Mouse (Mus musculus): ENCODE data around the gene Mrvi1. TPM values are rescaled to one million over a fixed set of nuclear protein-coding genes. Genes with fewer than 3 reads are reported as not detected.

Mrvi1 gene
- polyA plus RNA-seq, 1 experiment = 1.7 TPM

DNA sequence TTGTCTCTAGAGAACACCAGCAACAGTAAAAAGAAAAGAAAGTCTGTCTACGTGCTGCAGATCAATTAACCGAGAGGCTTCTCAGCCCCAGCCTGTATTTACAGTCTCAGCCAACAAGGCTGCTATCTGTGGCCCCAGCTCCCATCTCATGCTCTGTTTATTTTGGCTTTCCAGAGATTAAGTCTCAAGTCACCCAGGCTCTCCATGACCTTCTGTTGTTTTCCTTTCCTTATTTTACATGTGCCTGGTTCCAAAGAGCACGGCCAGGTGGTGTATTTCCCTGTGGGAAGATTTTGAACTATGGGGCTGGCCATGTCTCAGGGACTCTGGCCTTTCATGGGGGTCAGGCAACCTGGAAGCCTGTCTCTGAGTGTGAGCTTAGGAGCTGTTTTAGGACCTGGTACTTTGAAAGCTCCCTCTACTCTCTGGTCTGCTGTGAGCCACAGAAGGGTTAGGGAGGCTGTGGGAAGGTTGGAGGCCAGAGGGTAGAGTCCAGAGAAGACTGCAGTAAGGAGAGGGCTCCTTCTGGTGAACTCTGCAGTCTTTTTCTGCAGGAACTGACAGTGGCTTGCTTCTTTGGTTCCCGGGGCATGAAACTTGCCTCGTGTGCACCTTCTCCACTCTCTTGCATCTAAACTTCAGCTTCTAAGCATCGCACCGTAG, 130.6 kb downstream of the Mrvi1 start:
- DNase-seq (ENCODE audit: low read depth) = no peak
- TF ChIP-seq CTCF (IDR thresholded peaks at IDR 0.05; ENCODE audit: borderline replicate concordance, extremely low read depth, insufficient read depth, insufficient read length) = no peak
- TF ChIP-seq POLR2A (IDR thresholded peaks at IDR 0.05; ENCODE audit: borderline replicate concordance, extremely low read depth, insufficient read depth, insufficient read length, poor library complexity, severe bottlenecking) = no peak

GRCm38 (mm10) chr7:110848371-110848770, 133.9 kb downstream of the Mrvi1 start:
- TF ChIP-seq POLR2A (IDR thresholded peaks at IDR 0.05; ENCODE audit: borderline replicate concordance, extremely low read depth, insufficient read depth, insufficient read length, poor library complexity, severe bottlenecking) = no peak
- TF ChIP-seq CTCF (IDR thresholded peaks at IDR 0.05; ENCODE audit: borderline replicate concordance, extremely low read depth, insufficient read depth, insufficient read length) = no peak
- DNase-seq (ENCODE audit: low read depth) = no peak

GRCm38 (mm10) chr7:110847321-110847720, 134.9 kb downstream of the Mrvi1 start:
- TF ChIP-seq POLR2A (IDR thresholded peaks at IDR 0.05; ENCODE audit: borderline replicate concordance, extremely low read depth, insufficient read depth, insufficient read length, poor library complexity, severe bottlenecking) = no peak
- no peak for TF ChIP-seq CTCF (IDR thresholded peaks at IDR 0.05; ENCODE audit: borderline replicate concordance, extremely low read depth, insufficient read depth, insufficient read length)
- DNase-seq (ENCODE audit: low read depth) = no peak

DNA sequence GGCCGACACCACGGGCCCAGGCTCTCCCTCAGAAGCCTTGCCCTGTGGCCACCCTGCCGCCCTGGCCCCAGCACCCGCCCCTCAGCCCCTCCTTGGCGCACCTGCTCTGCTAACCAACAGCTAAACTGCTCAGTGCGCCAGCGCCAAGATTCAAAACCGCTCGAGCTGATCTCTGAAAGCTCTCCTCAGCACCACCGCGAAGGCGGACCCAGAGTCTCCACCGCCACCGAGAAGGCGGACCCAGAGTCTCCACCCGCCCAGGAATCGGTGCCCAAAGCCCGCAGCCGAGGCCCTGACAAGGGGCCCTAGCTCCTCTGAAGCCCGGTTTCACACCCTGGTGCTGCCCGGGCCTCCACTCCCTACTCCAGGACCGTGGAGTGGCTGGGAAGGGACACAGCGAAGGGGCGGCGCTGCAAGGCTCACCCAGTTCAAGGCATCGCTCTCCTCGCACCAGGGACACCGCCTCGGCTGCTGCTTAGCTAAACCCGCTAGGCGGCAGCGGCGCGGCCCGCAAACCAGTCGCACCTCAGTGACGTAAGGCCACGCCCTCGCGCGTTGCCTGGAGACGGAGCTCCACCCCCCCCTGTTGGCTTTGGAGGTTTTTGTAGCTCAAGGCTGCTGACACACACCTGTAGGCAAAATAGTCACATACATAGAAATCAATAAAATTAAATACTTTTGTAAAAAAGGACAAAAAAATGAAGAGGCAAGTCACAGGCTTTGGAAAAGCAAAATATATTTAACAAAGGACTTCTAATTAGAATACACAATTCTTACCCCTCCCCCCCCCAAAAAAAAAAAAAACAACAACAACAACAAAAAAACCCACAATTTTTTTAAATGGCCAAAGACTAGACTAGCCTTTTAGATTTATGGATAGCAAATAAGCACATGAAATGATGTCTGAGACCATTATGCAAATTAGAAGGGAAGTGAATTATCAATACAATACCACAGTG, 138.1 kb downstream of the Mrvi1 start, which contains the start of gene Rnf141:
Gene Rnf141 (minus strand): TSS at position 542 of the 959 bp plus-strand sequence.
- TF ChIP-seq POLR2A (IDR thresholded peaks at IDR 0.05; ENCODE audit: borderline replicate concordance, extremely low read depth, insufficient read depth, insufficient read length, poor library complexity, severe bottlenecking) = peak; percentile 69; the same call in 1 of the 2 replicates
- TF ChIP-seq CTCF (IDR thresholded peaks at IDR 0.05; ENCODE audit: borderline replicate concordance, extremely low read depth, insufficient read depth, insufficient read length) = peak; percentile 49
- peak; percentile 97 for DNase-seq (ENCODE audit: low read depth)

GRCm38 (mm10) chr7:110840332-110840731, 141.9 kb downstream of the Mrvi1 start:
- no peak for TF ChIP-seq CTCF (IDR thresholded peaks at IDR 0.05; ENCODE audit: borderline replicate concordance, extremely low read depth, insufficient read depth, insufficient read length)
- no peak for TF ChIP-seq POLR2A (IDR thresholded peaks at IDR 0.05; ENCODE audit: borderline replicate concordance, extremely low read depth, insufficient read depth, insufficient read length, poor library complexity, severe bottlenecking)
- no peak for DNase-seq (ENCODE audit: low read depth)

DNA sequence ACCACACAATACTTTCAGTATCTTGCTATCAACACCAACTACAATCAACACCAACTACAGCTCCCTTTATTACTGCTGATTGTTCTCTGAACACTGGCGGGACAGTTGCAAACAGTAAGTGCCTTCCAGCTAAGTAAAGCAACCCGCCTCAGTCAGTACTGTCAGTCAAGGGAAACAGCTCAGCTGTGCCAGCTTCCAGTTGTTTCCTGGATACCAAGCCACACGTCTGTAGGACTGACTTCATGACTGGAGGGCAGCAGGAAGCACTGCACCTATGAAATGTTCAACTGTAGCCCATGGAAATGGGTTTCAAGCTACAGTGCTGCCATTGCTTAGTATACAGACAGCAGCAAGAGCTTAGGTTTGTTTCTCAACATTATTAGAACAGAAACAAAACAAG, 147.7 kb downstream of the Mrvi1 start:
- no peak for TF ChIP-seq POLR2A (IDR thresholded peaks at IDR 0.05; ENCODE audit: borderline replicate concordance, extremely low read depth, insufficient read depth, insufficient read length, poor library complexity, severe bottlenecking)
- no peak for TF ChIP-seq CTCF (IDR thresholded peaks at IDR 0.05; ENCODE audit: borderline replicate concordance, extremely low read depth, insufficient read depth, insufficient read length)

DNA sequence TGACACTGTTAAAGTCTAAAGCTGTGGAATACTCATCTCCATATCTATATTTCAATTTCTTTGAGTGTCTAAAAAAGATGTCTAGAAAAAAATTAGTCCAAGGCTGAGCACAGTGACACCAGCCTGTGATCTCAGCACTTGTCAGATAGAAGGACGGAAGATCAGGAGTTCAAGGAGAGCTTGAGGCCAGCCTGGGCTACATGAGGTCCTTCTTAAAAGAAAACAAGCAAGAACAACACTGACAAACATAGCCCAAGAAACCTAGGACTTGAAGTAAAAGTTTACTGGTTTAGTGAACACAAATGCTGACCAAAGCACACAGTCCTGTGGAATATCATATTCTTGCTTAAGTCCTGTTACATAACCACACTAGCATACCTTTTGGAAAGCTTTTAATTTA, 148.2 kb downstream of the Mrvi1 start:
- TF ChIP-seq CTCF (IDR thresholded peaks at IDR 0.05; ENCODE audit: borderline replicate concordance, extremely low read depth, insufficient read depth, insufficient read length) = no peak
- no peak for TF ChIP-seq POLR2A (IDR thresholded peaks at IDR 0.05; ENCODE audit: borderline replicate concordance, extremely low read depth, insufficient read depth, insufficient read length, poor library complexity, severe bottlenecking)
- no peak for DNase-seq (ENCODE audit: low read depth)

More for the DNA sequence above, 147.7 kb downstream of the Mrvi1 start:
- DNase-seq (ENCODE audit: low read depth) = no peak

- no peak for TF ChIP-seq CTCF (IDR thresholded peaks at IDR 0.05; ENCODE audit: borderline replicate concordance, extremely low read depth, insufficient read depth, insufficient read length)
- TF ChIP-seq POLR2A (IDR thresholded peaks at IDR 0.05; ENCODE audit: borderline replicate concordance, extremely low read depth, insufficient read depth, insufficient read length, poor library complexity, severe bottlenecking) = no peak
- no peak for DNase-seq (ENCODE audit: low read depth)
These were observed 149.2 kb downstream of the Mrvi1 start for GRCm38 (mm10) chr7:110833024-110833423.

- DNase-seq (ENCODE audit: low read depth) = no peak
- TF ChIP-seq CTCF (IDR thresholded peaks at IDR 0.05; ENCODE audit: borderline replicate concordance, extremely low read depth, insufficient read depth, insufficient read length) (no peak), POLR2A (IDR thresholded peaks at IDR 0.05; ENCODE audit: borderline replicate concordance, extremely low read depth, insufficient read depth, insufficient read length, poor library complexity, severe bottlenecking) (no peak)
These were observed 158.0 kb downstream of the Mrvi1 start for GRCm38 (mm10) chr7:110823995-110824953.

GRCm38 (mm10) chr7:110823593-110823992, 158.7 kb downstream of the Mrvi1 start:
- no peak for TF ChIP-seq POLR2A (IDR thresholded peaks at IDR 0.05; ENCODE audit: borderline replicate concordance, extremely low read depth, insufficient read depth, insufficient read length, poor library complexity, severe bottlenecking)
- no peak for TF ChIP-seq CTCF (IDR thresholded peaks at IDR 0.05; ENCODE audit: borderline replicate concordance, extremely low read depth, insufficient read depth, insufficient read length)
- no peak for DNase-seq (ENCODE audit: low read depth)

Data from brain, embryonic 14.5 days (tissue).